Mouse (Mus musculus) heart, embryonic 11.5 days (tissue): ENCODE measurements at regions not wholly inside any gene's neighbourhood (a gene's known extent, or its start where the extent isn't known, plus 50 kb on each side); places are given as distances from the start of the nearest gene placed in this dataset.

ENCODE experiments used
- ATAC-seq: fragments of 200-750 bp; cut with Nextera tagmentation; replicated peaks from 2 replicates; pipeline ENCODE4 v1.8.0; 2017; ENCODE audit warnings: moderate library complexity; ENCODE audit not compliant: insufficient number of reproducible peaks, low FRiP score, low TSS enrichment
- H3K27ac ChIP-seq: fragments of 300-500 bp; sonication (generic); 2 replicates; pipeline ENCODE4 v1.5.1; 2014; ENCODE audit warnings: mild to moderate bottlenecking, low read depth, low read length
- H3K27me3 ChIP-seq: fragments of 300-500 bp; sonication (generic); 2 replicates; pipeline ENCODE4 v1.6.1; 2014; ENCODE audit warnings: mild to moderate bottlenecking, low read length, mixed read lengths; ENCODE audit not compliant: control insufficient read depth, insufficient read depth
- H3K36me3 ChIP-seq: fragments of 300-500 bp; sonication (generic); 2 replicates; pipeline ENCODE4 v1.6.1; 2014; ENCODE audit warnings: mild to moderate bottlenecking, low read length, moderate library complexity, mixed read lengths; ENCODE audit not compliant: control insufficient read depth, insufficient read depth
- H3K4me1 ChIP-seq: fragments of 300-500 bp; sonication (generic); 2 replicates; pipeline ENCODE4 v1.6.1; 2014; ENCODE audit warnings: low read length; ENCODE audit not compliant: control insufficient read depth, insufficient read depth
- H3K4me2 ChIP-seq: fragments of 300-500 bp; sonication (generic); 2 replicates; pipeline ENCODE4 v1.6.1; 2014; ENCODE audit warnings: mild to moderate bottlenecking, moderate library complexity
- H3K4me3 ChIP-seq: fragments of 300-500 bp; sonication (generic); 2 replicates; pipeline ENCODE4 v1.5.1; 2014; ENCODE audit warnings: low read depth, low read length
- H3K9ac ChIP-seq: fragments of 300-500 bp; sonication (generic); 2 replicates; pipeline ENCODE4 v1.6.1; 2014; ENCODE audit warnings: mild to moderate bottlenecking, low read depth, low read length, moderate library complexity
- H3K9me3 ChIP-seq: fragments of 300-500 bp; sonication (generic); replicated peaks from 2 replicates; pipeline ENCODE4 v1.6.1; 2016; ENCODE audit warnings: low read length; ENCODE audit not compliant: control insufficient read depth
- WGBS: fragments of 180-500 bp; shearing (Covaris S2); extraction: QIAGEN DNeasy Blood & Tissue Kit; methylation state at CpG from one replicate; pipeline ENCODE4 v1.1.7; 2014; ENCODE audit not compliant: insufficient replicate concordance; 5-methylcytosine and 5-hydroxymethylcytosine counted together

DNA sequence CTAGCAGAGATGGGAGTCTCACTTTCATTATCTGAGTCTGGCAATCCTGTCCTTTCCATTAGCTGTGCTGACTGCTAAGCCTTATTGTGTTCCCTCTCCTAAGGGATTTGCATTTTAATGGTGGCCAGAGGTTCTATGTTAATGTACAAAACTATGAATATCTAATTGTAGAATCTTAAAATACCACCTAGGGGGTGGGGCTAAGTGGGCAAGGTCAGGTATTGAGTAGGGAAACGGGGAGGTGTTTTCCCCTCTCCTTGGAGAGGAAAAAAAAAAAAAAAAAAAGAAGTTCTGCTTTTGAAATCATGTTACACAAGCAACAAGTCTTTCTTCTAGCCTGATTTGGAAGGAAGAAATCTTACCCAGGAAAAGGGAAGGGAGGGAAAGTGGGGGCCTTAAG is 106.7 kb upstream of the Gm4791 start:
- Histone ChIP-seq H3K4me2 (no peak overlapping the region), H3K9ac (no peak overlapping the region), H3K36me3 (no peaks in the 10 kb centered on the region), H3K9me3 (no peaks in the 10 kb centered on the region), H3K4me3 (no peak overlapping the region), H3K27ac (no peak overlapping the region), H3K4me1 (no peaks in the 10 kb centered on the region), H3K27me3 (no peaks in the 10 kb centered on the region)
- no peak for ATAC-seq
- 59% methylated on average over 1 of the region's 1 CpGs for WGBS

DNA sequence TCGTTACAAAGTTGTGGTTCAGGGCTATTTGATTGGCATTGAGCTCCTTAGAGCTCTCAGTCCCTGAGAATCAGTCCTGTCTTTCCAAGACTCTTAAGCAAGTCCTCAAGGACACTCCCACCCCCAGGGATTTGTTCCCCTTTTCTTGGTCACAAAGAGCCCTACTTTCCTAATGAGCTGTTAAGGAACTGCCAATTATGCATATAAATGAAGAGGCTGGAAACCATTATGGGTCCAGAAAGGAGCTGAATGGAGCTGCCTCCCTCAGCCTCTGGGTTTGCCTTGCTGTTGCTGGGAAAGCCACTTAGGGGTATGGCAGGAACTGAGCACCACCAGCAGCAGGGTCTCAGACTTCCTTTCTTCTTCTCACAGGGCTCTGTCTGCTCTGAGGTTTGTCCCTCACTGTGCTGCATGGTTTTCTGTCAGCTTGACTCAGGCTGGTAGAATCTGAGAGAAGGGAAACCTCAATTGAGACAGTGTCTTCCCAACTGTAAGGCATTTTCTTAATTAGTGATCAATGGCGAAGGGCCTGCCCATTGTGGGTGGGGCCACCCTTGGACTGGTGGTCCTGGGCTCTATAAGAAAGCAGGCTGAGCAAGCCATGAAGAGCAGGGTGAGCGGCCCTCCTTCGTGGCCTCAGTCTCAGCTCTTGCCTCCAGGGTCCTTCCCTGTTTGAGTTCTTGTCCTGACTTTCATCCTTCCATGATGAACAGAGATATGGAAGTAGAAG is 108.4 kb upstream of the Gm4791 start:
- 75% methylated on average over 4 of the region's 4 CpGs for WGBS
- H3K9me3 ChIP-seq = no peaks in the 10 kb centered on the region
- no peak overlapping the region for H3K9ac ChIP-seq
- H3K27ac ChIP-seq = no peak overlapping the region
- H3K4me2 ChIP-seq = no peak overlapping the region
- H3K27me3 ChIP-seq = no peaks in the 10 kb centered on the region
- H3K36me3 ChIP-seq = no peaks in the 10 kb centered on the region
- H3K4me3 ChIP-seq = no peak overlapping the region
- no peaks in the 10 kb centered on the region for H3K4me1 ChIP-seq
- ATAC-seq = no peak

DNA sequence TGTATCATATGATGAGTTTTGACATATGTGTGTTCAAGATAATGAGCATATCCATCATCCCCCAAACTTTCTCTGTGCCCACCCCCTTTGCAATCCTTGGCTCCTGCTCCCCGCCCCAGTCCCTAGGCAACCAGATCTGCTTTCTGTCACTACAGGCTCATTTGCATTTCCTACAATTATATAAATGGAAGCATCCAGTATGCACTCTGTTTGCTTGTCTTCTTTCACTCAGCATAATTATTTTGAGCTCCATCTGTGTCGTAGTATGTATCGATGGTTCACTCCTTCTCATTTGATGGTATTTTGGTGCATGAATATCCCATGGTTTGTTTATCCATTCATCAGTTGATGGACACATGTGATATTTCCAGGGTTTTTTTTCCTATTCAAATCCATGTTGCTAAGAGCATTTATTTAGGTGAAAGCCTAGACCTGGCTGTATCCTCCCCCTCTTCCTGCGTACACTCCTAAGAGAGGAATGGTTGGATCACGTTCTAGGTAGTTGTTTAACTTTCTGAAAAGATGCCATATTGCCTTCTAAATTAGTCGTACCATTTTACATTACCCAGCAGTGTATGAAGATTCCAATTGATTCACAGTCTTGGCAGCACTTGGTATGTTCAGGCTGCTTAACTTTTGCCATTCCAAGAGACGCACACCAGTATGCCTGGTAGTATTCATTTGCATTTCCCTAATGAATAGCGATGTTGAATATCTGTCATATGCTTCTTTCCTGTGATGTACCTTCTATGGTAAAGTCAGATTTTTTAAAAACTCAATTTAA is 127.1 kb upstream of the Gm4791 start:
- H3K9me3 ChIP-seq = no peaks in the 10 kb centered on the region
- H3K27me3 ChIP-seq = no peaks in the 10 kb centered on the region
- H3K4me3 ChIP-seq = no peak overlapping the region
- H3K27ac ChIP-seq = no peak overlapping the region
- H3K36me3 ChIP-seq = no peaks in the 10 kb centered on the region
- ATAC-seq = no peak
- H3K4me1 ChIP-seq = no peaks in the 10 kb centered on the region
- H3K4me2 ChIP-seq = no peak overlapping the region
- no peak overlapping the region for H3K9ac ChIP-seq
- 83% methylated on average over 8 of the region's 8 CpGs for WGBS

DNA sequence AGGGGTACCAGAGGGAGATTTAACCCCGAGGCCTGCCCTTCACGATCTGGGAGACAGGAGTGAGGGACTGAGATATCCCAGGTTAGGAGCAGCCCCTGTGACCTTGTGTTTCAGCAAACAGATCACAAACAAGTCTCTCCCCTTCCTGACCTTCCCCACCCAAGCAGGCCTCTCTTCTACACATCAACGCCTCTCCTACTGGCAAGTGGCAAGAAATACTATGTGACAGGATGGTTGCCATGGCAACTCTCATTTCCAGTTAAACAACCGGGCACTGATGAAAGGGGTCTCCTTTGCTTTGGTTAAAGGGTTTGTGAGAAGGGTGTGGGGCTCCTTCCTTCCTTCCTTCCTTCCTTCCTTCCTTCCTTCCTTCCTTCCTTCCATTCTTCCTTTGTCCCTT is 134.6 kb upstream of the Gm4791 start:
- Histone ChIP-seq H3K9ac (no peak overlapping the region), H3K4me1 (no peaks in the 10 kb centered on the region), H3K9me3 (no peaks in the 10 kb centered on the region; the same call in 1 of the 2 replicates), H3K36me3 (no peaks in the 10 kb centered on the region), H3K4me3 (no peak overlapping the region), H3K4me2 (no peak overlapping the region), H3K27me3 (no peaks in the 10 kb centered on the region), H3K27ac (no peak overlapping the region)
- 28% methylated on average over 4 of the region's 4 CpGs for WGBS
- no peak for ATAC-seq

DNA sequence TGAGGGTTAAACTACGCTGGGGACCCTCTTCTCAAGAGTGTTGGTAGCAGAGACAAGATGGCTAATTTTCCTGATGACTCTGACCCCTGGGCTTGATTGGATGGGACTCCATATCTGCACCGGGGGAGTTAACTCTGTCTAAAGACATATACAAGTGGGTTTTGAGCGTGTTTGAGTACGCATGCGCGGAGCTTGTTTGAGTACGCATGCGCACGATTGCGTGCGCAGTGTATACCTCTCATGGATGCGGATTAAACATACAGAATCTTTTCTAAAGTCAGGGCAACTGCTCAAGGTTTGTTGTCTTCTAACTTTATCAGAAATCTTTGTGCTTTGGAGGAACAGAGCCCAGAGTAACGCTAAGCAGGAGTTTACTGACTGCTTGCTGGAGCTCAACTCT is 146.8 kb upstream of the Gm4791 start:
- no peak for ATAC-seq
- H3K27me3 ChIP-seq = no peaks in the 10 kb centered on the region; the same call in 1 of the 2 replicates
- WGBS = 88% methylated on average over 13 of the region's 13 CpGs
- H3K36me3 ChIP-seq = no peaks in the 10 kb centered on the region
- H3K4me2 ChIP-seq = no peak overlapping the region
- H3K9ac ChIP-seq = no peak overlapping the region
- H3K27ac ChIP-seq = no peak overlapping the region
- H3K4me3 ChIP-seq = no peak overlapping the region
- H3K9me3 ChIP-seq = no peaks in the 10 kb centered on the region
- no peaks in the 10 kb centered on the region for H3K4me1 ChIP-seq

DNA sequence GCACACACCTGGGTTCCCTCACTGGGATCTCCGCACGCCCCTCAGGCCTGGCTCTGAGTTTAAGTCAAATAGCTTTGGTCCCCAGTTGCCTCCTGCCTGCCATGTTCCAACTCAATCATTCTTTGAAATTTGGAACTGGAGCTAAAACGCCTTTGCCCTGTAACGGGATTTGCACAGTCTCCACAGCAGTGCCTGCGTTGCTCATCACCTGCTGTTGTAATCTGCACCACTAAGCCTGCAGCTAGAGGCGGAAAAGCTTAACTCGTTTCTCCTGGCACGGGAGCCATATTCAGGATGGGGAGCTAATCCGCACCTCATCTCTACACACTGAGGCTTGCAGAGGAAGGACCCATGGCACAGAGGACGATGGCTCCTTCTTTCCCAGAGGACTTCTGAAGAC is 147.2 kb upstream of the Gm4791 start:
- Histone ChIP-seq H3K4me3 (no peak overlapping the region), H3K9ac (no peak overlapping the region), H3K36me3 (no peaks in the 10 kb centered on the region), H3K27ac (no peak overlapping the region), H3K4me2 (no peak overlapping the region), H3K4me1 (no peaks in the 10 kb centered on the region), H3K9me3 (no peaks in the 10 kb centered on the region), H3K27me3 (no peaks in the 10 kb centered on the region; the same call in 1 of the 2 replicates)
- WGBS = 71% methylated on average over 10 of the region's 10 CpGs
- no peak for ATAC-seq

DNA sequence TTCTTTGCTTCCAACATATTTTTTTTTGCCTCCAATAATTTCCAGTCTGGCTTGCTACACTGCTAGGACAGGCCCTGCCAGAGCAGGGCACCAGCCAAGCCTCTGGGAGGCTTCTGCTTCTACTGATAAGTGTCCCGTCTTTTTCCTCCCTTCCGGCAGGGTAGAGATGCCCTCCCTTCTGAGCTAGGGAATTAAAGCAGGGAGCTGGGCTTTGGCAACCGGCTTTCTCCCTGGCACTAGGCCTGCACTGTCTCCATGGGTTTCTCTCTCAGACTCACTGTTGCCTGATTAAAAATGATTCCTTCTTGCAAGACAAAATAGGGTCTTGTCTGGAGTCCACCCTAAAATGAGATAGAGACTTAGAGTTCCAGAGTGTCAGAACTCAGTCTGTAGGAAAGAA is 153.3 kb upstream of the Gm4791 start:
- Histone ChIP-seq H3K9me3 (no peaks in the 10 kb centered on the region), H3K27ac (no peak overlapping the region), H3K36me3 (no peaks in the 10 kb centered on the region), H3K4me2 (no peak overlapping the region), H3K27me3 (no peaks in the 10 kb centered on the region), H3K4me3 (no peak overlapping the region), H3K9ac (no peak overlapping the region), H3K4me1 (no peaks in the 10 kb centered on the region)
- ATAC-seq = no peak
- 52% methylated on average over 3 of the region's 3 CpGs for WGBS

DNA sequence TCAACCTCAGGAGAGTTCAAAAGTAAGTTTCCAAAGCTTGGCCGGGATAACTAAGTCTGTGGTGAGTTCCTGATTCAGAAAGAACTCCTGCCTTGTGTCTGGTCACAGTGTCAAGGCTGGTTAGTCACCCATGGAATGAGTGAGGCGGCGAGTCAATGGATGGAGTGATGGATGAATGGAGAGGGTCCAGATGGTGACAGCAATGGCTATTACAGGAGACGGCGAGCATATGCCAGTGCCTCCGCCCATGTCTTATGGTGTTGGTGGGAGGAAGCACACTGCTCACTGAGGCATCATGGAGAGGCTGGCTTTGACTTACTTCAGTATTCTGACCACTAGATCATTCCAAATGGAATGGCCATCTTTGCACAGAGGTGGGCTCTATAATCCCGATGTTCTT is 154.8 kb upstream of the Gm4791 start:
- no peak for ATAC-seq

DNA sequence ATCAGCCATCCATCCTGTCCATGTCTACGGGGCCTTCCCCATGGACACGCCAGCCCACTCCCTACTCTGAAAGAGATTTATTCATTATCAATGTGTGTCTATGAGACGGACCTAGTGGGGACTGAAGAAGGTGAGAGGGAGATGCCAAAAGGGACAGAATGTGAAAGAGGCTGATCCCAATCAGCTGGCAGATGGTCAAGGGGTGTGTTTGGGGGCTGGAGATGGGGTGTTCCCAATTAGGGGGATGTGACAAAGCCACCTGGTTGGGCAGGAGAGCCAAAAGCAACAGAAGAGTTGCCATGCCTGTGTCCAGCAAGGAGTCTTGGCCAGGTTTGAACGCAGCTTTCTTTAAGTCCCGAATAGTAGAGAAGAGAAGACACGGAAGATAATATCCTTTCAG is 157.0 kb upstream of the Gm4791 start:
- Histone ChIP-seq H3K4me3 (no peak overlapping the region), H3K4me1 (no peaks in the 10 kb centered on the region), H3K9me3 (no peaks in the 10 kb centered on the region), H3K27me3 (no peaks in the 10 kb centered on the region), H3K27ac (no peak overlapping the region), H3K36me3 (no peaks in the 10 kb centered on the region), H3K4me2 (no peak overlapping the region), H3K9ac (no peak overlapping the region)
- no peak for ATAC-seq
- WGBS = 73% methylated on average over 6 of the region's 6 CpGs

More for the DNA sequence above, 154.8 kb upstream of the Gm4791 start:
- Histone ChIP-seq H3K27ac (no peak overlapping the region), H3K27me3 (no peaks in the 10 kb centered on the region), H3K4me1 (no peaks in the 10 kb centered on the region), H3K9me3 (no peaks in the 10 kb centered on the region), H3K9ac (no peak overlapping the region), H3K36me3 (no peaks in the 10 kb centered on the region), H3K4me2 (no peak overlapping the region), H3K4me3 (no peak overlapping the region)
- WGBS = 88% methylated on average over 7 of the region's 7 CpGs
